Mouse (Mus musculus) ES-E14 (cell line): ENCODE measurements around the gene Fuz.

Experiments used
- CHD2 ChIP-seq: IDR thresholded peaks from 2 replicates; pipeline ENCODE4 v1.6.1; 2014; ENCODE audit warnings: mild to moderate bottlenecking, low read depth, low read length, inconsistent platforms
- HCFC1 ChIP-seq: IDR thresholded peaks from 2 replicates; pipeline ENCODE4 v1.6.1; 2012; ENCODE audit warnings: low read length, inconsistent platforms, borderline replicate concordance; ENCODE audit not compliant: insufficient read depth
- MAFK ChIP-seq: IDR thresholded peaks from 2 replicates; pipeline ENCODE4 v1.6.1; 2014; ENCODE audit warnings: mild to moderate bottlenecking, low read depth, low read length, inconsistent platforms; ENCODE audit not compliant: insufficient read depth
- ZC3H11A ChIP-seq: IDR thresholded peaks from 2 replicates; pipeline ENCODE4 v1.6.1; 2012; ENCODE audit warnings: low read depth, mild to moderate bottlenecking, inconsistent platforms, low read length, borderline replicate concordance
- ZNF384 ChIP-seq: IDR thresholded peaks from 2 replicates; pipeline ENCODE4 v1.6.1; 2012; ENCODE audit warnings: low read depth, low read length, inconsistent platforms

- TF ChIP-seq CHD2 (no peak), MAFK (no peak), ZNF384 (no peak), HCFC1 (no peak), ZC3H11A (no peak)
These were observed 12.8 kb upstream of the Fuz start for GRCm38 (mm10) chr7:44883036-44883435.
